Mouse (Mus musculus): ENCODE measurements around the gene Tmem88. TPM values are rescaled to one million over a fixed set of nuclear protein-coding genes. Genes with fewer than 3 reads are reported as not detected.
A peak's percentile ranks its signal among the peaks of the same experiment; 100 is the strongest.

Tmem88 gene
- polyA plus RNA-seq, 1 experiment from 2014 or later, result 4.7 TPM

- peaks cover 31% of the 10 kb centered on the region for H3K36me3 ChIP-seq (ENCODE audit: control insufficient read depth, insufficient read depth, low read length)
- H3K4me1 ChIP-seq (ENCODE audit: control insufficient read depth, insufficient read depth, low read length), result peaks cover 35% of the 10 kb centered on the region
- WGBS, result under 1% methylated on average over 26 of the region's 26 CpGs
Observed at GRCm38 (mm10) chr11:69366157-69366854, 31.7 kb downstream of the Tmem88 start.

GRCm38 (mm10) chr11:69365722-69366121, 32.3 kb downstream of the Tmem88 start:
- DNase-seq (ENCODE audit: low spot score), result no peak
- Histone ChIP-seq H3K4me2 (ENCODE audit: low read length) (peak overlapping the region; percentile 96), H3K27ac (ENCODE audit: low read depth, low read length) (peak overlapping the region; percentile 100), H3K27me3 (replicated peaks; ENCODE audit: control insufficient read depth, insufficient read depth, low read length) (no peaks in the 10 kb centered on the region), H3K9ac (ENCODE audit: low read length) (peak overlapping the region; percentile 74), H3K4me3 (ENCODE audit: low read depth, low read length) (peak overlapping the region; percentile 97), H3K4me1 (ENCODE audit: control insufficient read depth, insufficient read depth, low read length) (peaks cover 29% of the 10 kb centered on the region), H3K9me3 (replicated peaks; ENCODE audit: control insufficient read depth, low read length) (no peaks in the 10 kb centered on the region), H3K36me3 (ENCODE audit: control insufficient read depth, insufficient read depth, low read length) (peaks cover 37% of the 10 kb centered on the region)
- 29% methylated on average over 6 of the region's 6 CpGs for WGBS
- no peak for ATAC-seq

More at GRCm38 (mm10) chr11:69366157-69366854, 31.7 kb downstream of the Tmem88 start:
- ATAC-seq (peak; percentile 81), DNase-seq (ENCODE audit: low spot score) (peak; percentile 99)
- Histone ChIP-seq H3K9me3 (replicated peaks; ENCODE audit: control insufficient read depth, low read length) (no peaks in the 10 kb centered on the region), H3K4me3 (ENCODE audit: low read depth, low read length) (peak overlapping the region; percentile 97), H3K27me3 (replicated peaks; ENCODE audit: control insufficient read depth, insufficient read depth, low read length) (no peaks in the 10 kb centered on the region), H3K27ac (ENCODE audit: low read depth, low read length) (peak overlapping the region; percentile 100), H3K4me2 (ENCODE audit: low read length) (peak overlapping the region; percentile 96), H3K9ac (ENCODE audit: low read length) (peak overlapping the region; percentile 100)

GRCm38 (mm10) chr11:69364910-69365309, 33.1 kb downstream of the Tmem88 start:
- Histone ChIP-seq H3K4me3 (ENCODE audit: low read depth, low read length) (peak overlapping the region; percentile 97), H3K4me2 (ENCODE audit: low read length) (peak overlapping the region; percentile 96), H3K36me3 (ENCODE audit: control insufficient read depth, insufficient read depth, low read length) (peaks cover 45% of the 10 kb centered on the region), H3K9me3 (replicated peaks; ENCODE audit: control insufficient read depth, low read length) (no peaks in the 10 kb centered on the region), H3K9ac (ENCODE audit: low read length) (peak overlapping the region; percentile 74), H3K27ac (ENCODE audit: low read depth, low read length) (peak overlapping the region; percentile 100), H3K4me1 (ENCODE audit: control insufficient read depth, insufficient read depth, low read length) (peaks cover 27% of the 10 kb centered on the region), H3K27me3 (replicated peaks; ENCODE audit: control insufficient read depth, insufficient read depth, low read length) (no peaks in the 10 kb centered on the region)
- ATAC-seq, result peak; percentile 61
- under 1% methylated on average over 6 of the region's 6 CpGs for WGBS
- DNase-seq (ENCODE audit: low spot score), result peak; percentile 94

- peak overlapping the region; percentile 100 for H3K27ac ChIP-seq (ENCODE audit: low read depth, low read length)
- ATAC-seq (no peak), DNase-seq (ENCODE audit: low spot score) (no peak)
- peaks cover 50% of the 10 kb centered on the region for H3K36me3 ChIP-seq (ENCODE audit: control insufficient read depth, insufficient read depth, low read length)
- no peaks in the 10 kb centered on the region for H3K9me3 ChIP-seq (replicated peaks; ENCODE audit: control insufficient read depth, low read length)
- WGBS, result 54% methylated on average over 8 of the region's 8 CpGs
- H3K27me3 ChIP-seq (replicated peaks; ENCODE audit: control insufficient read depth, insufficient read depth, low read length), result no peaks in the 10 kb centered on the region
- H3K4me1 ChIP-seq (ENCODE audit: control insufficient read depth, insufficient read depth, low read length), result peaks cover 27% of the 10 kb centered on the region
- peak overlapping the region; percentile 97; the same call in 1 of the 2 replicates for H3K4me3 ChIP-seq (ENCODE audit: low read depth, low read length)
- peak overlapping the region; percentile 96 for H3K4me2 ChIP-seq (ENCODE audit: low read length)
- H3K9ac ChIP-seq (ENCODE audit: low read length), result peak overlapping the region; percentile 74; the same call in 1 of the 2 replicates
Observed at GRCm38 (mm10) chr11:69364376-69364775, 33.7 kb downstream of the Tmem88 start.

- Histone ChIP-seq H3K27ac (ENCODE audit: low read depth, low read length) (no peak overlapping the region), H3K27me3 (replicated peaks; ENCODE audit: control insufficient read depth, insufficient read depth, low read length) (no peaks in the 10 kb centered on the region)
Observed at GRCm38 (mm10) chr11:69362479-69362878, 35.6 kb downstream of the Tmem88 start.

GRCm38 (mm10) chr11:69362021-69362420, 36.0 kb downstream of the Tmem88 start:
- no peak overlapping the region for H3K9ac ChIP-seq (ENCODE audit: low read length)

More at GRCm38 (mm10) chr11:69362479-69362878, 35.6 kb downstream of the Tmem88 start:
- Histone ChIP-seq H3K4me2 (ENCODE audit: low read length) (no peak overlapping the region), H3K4me3 (ENCODE audit: low read depth, low read length) (no peak overlapping the region), H3K36me3 (ENCODE audit: control insufficient read depth, insufficient read depth, low read length) (peaks cover 69% of the 10 kb centered on the region), H3K9me3 (replicated peaks; ENCODE audit: control insufficient read depth, low read length) (no peaks in the 10 kb centered on the region), H3K9ac (ENCODE audit: low read length) (no peak overlapping the region), H3K4me1 (ENCODE audit: control insufficient read depth, insufficient read depth, low read length) (peaks cover 24% of the 10 kb centered on the region)
- ATAC-seq (no peak), DNase-seq (ENCODE audit: low spot score) (peak; percentile 39)
- 82% methylated on average over 2 of the region's 2 CpGs for WGBS

GRCm38 (mm10) chr11:69357690-69358089, 40.3 kb downstream of the Tmem88 start:
- DNase-seq (ENCODE audit: low spot score) (no peak), ATAC-seq (no peak)
- no peaks in the 10 kb centered on the region for H3K9me3 ChIP-seq (replicated peaks; ENCODE audit: control insufficient read depth, low read length)
- no peak overlapping the region for H3K27ac ChIP-seq (ENCODE audit: low read depth, low read length)
- H3K36me3 ChIP-seq (ENCODE audit: control insufficient read depth, insufficient read depth, low read length), result peaks cover 99% of the 10 kb centered on the region
- WGBS, result 91% methylated on average over 12 of the region's 12 CpGs
- no peak overlapping the region for H3K4me3 ChIP-seq (ENCODE audit: low read depth, low read length)
- H3K4me2 ChIP-seq (ENCODE audit: low read length), result no peak overlapping the region
- no peak overlapping the region for H3K9ac ChIP-seq (ENCODE audit: low read length)
- H3K4me1 ChIP-seq (ENCODE audit: control insufficient read depth, insufficient read depth, low read length), result no peaks in the 10 kb centered on the region
- no peaks in the 10 kb centered on the region for H3K27me3 ChIP-seq (replicated peaks; ENCODE audit: control insufficient read depth, insufficient read depth, low read length)

More at GRCm38 (mm10) chr11:69362021-69362420, 36.0 kb downstream of the Tmem88 start:
- Histone ChIP-seq H3K4me1 (ENCODE audit: control insufficient read depth, insufficient read depth, low read length) (peaks cover 24% of the 10 kb centered on the region), H3K9me3 (replicated peaks; ENCODE audit: control insufficient read depth, low read length) (no peaks in the 10 kb centered on the region), H3K4me2 (ENCODE audit: low read length) (no peak overlapping the region), H3K27ac (ENCODE audit: low read depth, low read length) (peak overlapping the region; percentile 57; the same call in 1 of the 2 replicates), H3K4me3 (ENCODE audit: low read depth, low read length) (no peak overlapping the region), H3K27me3 (replicated peaks; ENCODE audit: control insufficient read depth, insufficient read depth, low read length) (no peaks in the 10 kb centered on the region), H3K36me3 (ENCODE audit: control insufficient read depth, insufficient read depth, low read length) (peaks cover 74% of the 10 kb centered on the region)
- WGBS, result 52% methylated on average over 7 of the region's 7 CpGs
- ATAC-seq, result no peak
- DNase-seq (ENCODE audit: low spot score), result peak; percentile 48

- no peaks in the 10 kb centered on the region for H3K4me1 ChIP-seq (ENCODE audit: control insufficient read depth, insufficient read depth, low read length)
- no peak overlapping the region for H3K27ac ChIP-seq (ENCODE audit: low read depth, low read length)
- H3K9me3 ChIP-seq (replicated peaks; ENCODE audit: control insufficient read depth, low read length), result no peaks in the 10 kb centered on the region
- peaks cover 100% of the 10 kb centered on the region for H3K36me3 ChIP-seq (ENCODE audit: control insufficient read depth, insufficient read depth, low read length)
- no peak overlapping the region for H3K4me3 ChIP-seq (ENCODE audit: low read depth, low read length)
- ATAC-seq (no peak), DNase-seq (ENCODE audit: low spot score) (no peak)
- 90% methylated on average over 5 of the region's 5 CpGs for WGBS
- no peak overlapping the region for H3K9ac ChIP-seq (ENCODE audit: low read length)
- H3K4me2 ChIP-seq (ENCODE audit: low read length), result no peak overlapping the region
- no peaks in the 10 kb centered on the region for H3K27me3 ChIP-seq (replicated peaks; ENCODE audit: control insufficient read depth, insufficient read depth, low read length)
Observed at GRCm38 (mm10) chr11:69356544-69356943, 41.5 kb downstream of the Tmem88 start.

Measured in forebrain, embryonic 14.5 days (tissue).